Mouse (Mus musculus) bone marrow, adult 2 months (tissue): ENCODE data around the gene Slu7. TPM values are rescaled to one million over a fixed set of nuclear protein-coding genes. Genes with fewer than 3 reads are reported as not detected.
A peak's percentile ranks its signal among the peaks of the same experiment; 100 is the strongest.

Experiments
- H3K27ac ChIP-seq: fragments of 200-500 bp; 2 replicates; pipeline ENCODE4 v1.5.1; 2012; ENCODE audit warnings: low read depth, mild to moderate bottlenecking, control low read depth, inconsistent platforms, low read length; ENCODE audit not compliant: control insufficient read depth, poor library complexity, insufficient read depth
- H3K4me1 ChIP-seq: fragments of 200-500 bp; 2 replicates; pipeline ENCODE4 v1.6.1; 2011; ENCODE audit warnings: low read length; ENCODE audit not compliant: control insufficient read depth, insufficient read depth
- H3K4me3 ChIP-seq: fragments of 200-500 bp; replicated peaks from 2 replicates; pipeline ENCODE3; 2011; ENCODE audit warnings: mild to moderate bottlenecking, low read depth, low read length, control low read depth; ENCODE audit not compliant: control insufficient read depth
- CTCF ChIP-seq: fragments of 200-500 bp; IDR thresholded peaks from 2 replicates; pipeline ENCODE4 v1.5.1; 2011; ENCODE audit warnings: low read length, control low read depth; ENCODE audit not compliant: control insufficient read depth, insufficient read depth
- POLR2A ChIP-seq: fragments of 200-500 bp; IDR thresholded peaks from 2 replicates; pipeline ENCODE4 v1.6.1; 2011; ENCODE audit warnings: low read depth, mild to moderate bottlenecking, control low read depth, low read length, borderline replicate concordance; ENCODE audit not compliant: control insufficient read depth
- WGBS: fragments of 180-500 bp; shearing (Covaris S2); methylation state at CpG from one replicate; pipeline ENCODE4 v1.1.7; 2018; 5-methylcytosine and 5-hydroxymethylcytosine counted together
- polyA plus RNA-seq: library from polyadenylated mRNA; stranded (reverse); fragments of >200 nt; gene quantifications from 2 replicates; pipeline ENCODE4 v1.2.4, GENCODE M21; 2011; ENCODE audit warnings: low replicate concordance; ENCODE audit not compliant: missing spikeins, insufficient read depth, insufficient read length

Slu7 gene
- polyA plus RNA-seq, 1 experiment, result 26.8 TPM

- no peak for TF ChIP-seq CTCF
- no peak overlapping the region for H3K27ac ChIP-seq
- H3K4me3 ChIP-seq, result no peak overlapping the region
- no peaks in the 10 kb centered on the region; the same call in none of the 2 replicates for H3K4me1 ChIP-seq
- WGBS, result 83% methylated on average over 4 of the region's 4 CpGs
These were observed 40.2 kb upstream of the Slu7 start for GRCm38 (mm10) chr11:43393325-43393724.

DNA sequence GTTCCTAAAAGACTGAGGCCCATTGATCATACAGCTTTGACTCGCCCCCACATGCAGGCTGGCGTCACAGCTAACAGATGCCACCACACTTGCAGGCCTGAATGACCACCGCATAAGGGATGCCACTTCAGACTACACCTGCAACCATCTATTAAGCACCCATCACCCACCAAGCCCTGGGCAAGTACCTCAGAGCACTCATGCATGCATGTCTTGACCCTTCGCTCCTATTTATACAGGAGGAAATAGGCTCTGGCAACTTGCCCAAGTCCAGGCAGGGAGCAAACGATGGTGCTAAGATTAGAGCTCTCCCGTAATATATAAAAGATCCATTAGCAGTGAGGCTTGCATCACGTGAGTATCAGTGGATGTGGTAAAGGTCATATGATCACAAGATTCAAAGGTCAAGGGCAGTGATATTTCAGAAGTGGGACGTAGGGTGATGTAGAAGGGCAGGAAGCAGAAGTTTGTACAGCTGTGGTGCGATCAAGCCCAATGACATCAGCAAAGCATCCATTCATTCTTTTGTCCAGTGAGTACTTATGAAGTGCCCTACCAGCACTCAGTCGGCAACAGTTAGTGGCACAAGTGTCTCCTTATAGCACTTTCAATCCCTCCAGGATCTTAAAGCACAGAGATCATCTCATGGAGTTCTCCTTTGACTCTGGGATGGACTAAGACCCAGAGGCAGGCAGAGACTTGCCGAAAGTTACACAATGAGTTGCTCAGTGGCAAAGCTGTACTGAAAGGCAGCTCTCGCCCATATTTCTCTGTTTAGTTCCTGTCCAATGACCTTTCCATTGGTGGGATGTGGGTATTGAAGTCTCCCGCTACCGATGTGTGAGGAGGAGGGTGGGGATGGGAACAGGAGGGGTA is 38.2 kb upstream of the Slu7 start:
- TF ChIP-seq CTCF (no peak), POLR2A (no peak)
- H3K4me3 ChIP-seq, result no peak overlapping the region
- no peak overlapping the region for H3K27ac ChIP-seq
- no peaks in the 10 kb centered on the region; the same call in none of the 2 replicates for H3K4me1 ChIP-seq
- 52% methylated on average over 14 of the region's 14 CpGs for WGBS

DNA sequence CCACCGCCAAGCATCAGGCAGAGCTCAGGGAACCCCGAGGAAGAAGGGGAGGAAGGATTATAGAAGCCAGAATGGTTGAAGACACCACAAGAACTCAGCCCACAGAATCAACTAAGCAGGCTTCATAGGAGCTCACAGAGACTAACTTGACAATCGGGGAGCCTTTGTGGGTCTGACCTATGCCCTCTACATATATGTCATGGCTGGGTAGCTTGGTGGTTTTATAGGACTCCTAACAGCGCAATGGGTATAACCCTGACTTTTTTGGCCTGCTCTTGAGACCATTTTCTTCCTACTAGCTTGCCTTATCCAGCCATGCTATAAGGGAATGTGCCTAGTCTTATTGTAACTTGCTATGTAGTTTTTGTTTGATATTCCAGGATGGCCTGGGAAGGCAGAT is 37.3 kb upstream of the Slu7 start:
- H3K4me1 ChIP-seq, result no peaks in the 10 kb centered on the region; the same call in none of the 2 replicates
- no peak overlapping the region for H3K27ac ChIP-seq
- TF ChIP-seq POLR2A, result no peak
- no peak for TF ChIP-seq CTCF
- H3K4me3 ChIP-seq, result no peak overlapping the region
- 83% methylated on average over 4 of the region's 4 CpGs for WGBS

- TF ChIP-seq CTCF (no peak), POLR2A (no peak)
- H3K4me1 ChIP-seq, result no peaks in the 10 kb centered on the region; the same call in none of the 2 replicates
- H3K27ac ChIP-seq, result no peak overlapping the region
- no peak overlapping the region for H3K4me3 ChIP-seq
- 83% methylated on average over 7 of the region's 7 CpGs for WGBS
These were observed 36.9 kb upstream of the Slu7 start for GRCm38 (mm10) chr11:43396672-43397071.

GRCm38 (mm10) chr11:43399297-43399696 is 34.2 kb upstream of the Slu7 start:
- Histone ChIP-seq H3K27ac (no peak overlapping the region), H3K4me1 (no peaks in the 10 kb centered on the region; the same call in none of the 2 replicates), H3K4me3 (no peak overlapping the region)
- TF ChIP-seq POLR2A (no peak), CTCF (peak; percentile 21; the same call in 1 of the 2 replicates)
- 55% methylated on average over 4 of the region's 4 CpGs for WGBS

- no peaks in the 10 kb centered on the region for H3K4me1 ChIP-seq
- WGBS, result 88% methylated on average over 1 of the region's 1 CpGs
- H3K4me3 ChIP-seq, result no peak overlapping the region
- H3K27ac ChIP-seq, result no peak overlapping the region
- TF ChIP-seq POLR2A (no peak), CTCF (no peak)
These were observed 33.4 kb upstream of the Slu7 start for GRCm38 (mm10) chr11:43400131-43400530.

DNA sequence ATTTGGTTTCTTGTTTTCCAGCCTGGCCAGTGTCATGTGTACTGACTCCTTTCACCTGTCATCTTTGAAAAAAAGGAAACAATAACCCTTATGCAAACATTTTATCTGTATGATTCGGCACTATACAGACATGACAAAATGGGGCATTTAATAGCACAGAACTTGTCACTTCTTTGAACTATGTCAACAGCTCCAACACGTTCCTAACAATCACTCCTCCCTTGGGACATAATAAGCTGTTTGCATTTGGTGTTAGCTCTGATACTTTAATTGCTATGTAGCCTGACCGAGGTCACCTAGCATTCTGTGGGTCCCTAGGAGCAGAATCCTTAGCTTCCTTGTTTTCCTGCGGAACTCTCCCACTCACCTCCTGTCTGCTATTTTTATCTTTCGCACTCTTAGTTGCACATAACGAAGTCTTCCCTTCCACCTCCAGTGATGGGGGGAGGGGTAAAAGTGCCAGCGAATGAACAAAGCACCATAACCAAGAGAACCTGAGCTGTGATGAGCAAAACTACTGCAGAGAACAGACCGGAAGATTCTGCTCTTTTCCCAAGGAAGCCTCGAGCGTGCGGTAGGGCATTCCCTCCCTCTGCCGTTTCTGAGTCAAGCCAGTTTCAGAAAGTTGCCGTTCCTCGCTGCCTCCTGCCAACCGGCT is 29.3 kb upstream of the Slu7 start:
- TF ChIP-seq CTCF (no peak), POLR2A (no peak)
- Histone ChIP-seq H3K4me1 (no peaks in the 10 kb centered on the region), H3K27ac (no peak overlapping the region), H3K4me3 (no peak overlapping the region)
- 90% methylated on average over 15 of the region's 15 CpGs for WGBS

DNA sequence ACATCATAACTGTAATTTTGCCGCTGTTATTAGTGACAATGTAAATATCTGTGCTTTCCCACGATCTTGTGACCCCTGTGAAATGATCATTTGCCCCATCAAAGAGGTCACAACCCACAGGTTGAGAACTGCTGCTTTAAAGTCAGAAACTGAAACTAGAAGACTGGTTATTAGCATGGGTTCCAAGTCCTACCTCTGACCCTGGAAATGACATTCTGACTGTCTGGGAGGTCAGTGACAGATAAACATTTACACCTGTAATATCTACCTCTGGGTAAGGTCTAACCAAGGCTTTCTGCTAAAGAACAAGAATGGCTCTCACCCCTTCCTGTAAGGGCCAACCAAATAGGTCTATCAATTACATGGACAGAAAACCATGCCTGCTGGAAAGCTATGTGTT is 24.7 kb upstream of the Slu7 start:
- TF ChIP-seq POLR2A, result no peak
- no peak for TF ChIP-seq CTCF
- 67% methylated on average over 2 of the region's 2 CpGs for WGBS
- no peak overlapping the region for H3K4me3 ChIP-seq
- H3K4me1 ChIP-seq, result no peaks in the 10 kb centered on the region
- H3K27ac ChIP-seq, result no peak overlapping the region

GRCm38 (mm10) chr11:43410291-43410690 is 23.3 kb upstream of the Slu7 start:
- no peaks in the 10 kb centered on the region for H3K4me1 ChIP-seq
- 56% methylated on average over 7 of the region's 7 CpGs for WGBS
- no peak overlapping the region for H3K27ac ChIP-seq
- TF ChIP-seq CTCF (no peak), POLR2A (no peak)
- no peak overlapping the region for H3K4me3 ChIP-seq
